Mouse (Mus musculus): ENCODE results near the gene Clec2h. TPM values are rescaled to one million over a fixed set of nuclear protein-coding genes. Genes with fewer than 3 reads are reported as not detected.
"Not testable (repeated sequence)": the region's sequence is repeated elsewhere in the genome, so short reads cannot be mapped to it uniquely, and the experiment has no call there.

Gene Clec2h
- not detected in 2 replicates for polyA plus RNA-seq (2016; fragmentation: Nextera tagmentation; extraction: Ambion mirVana)

DNA sequence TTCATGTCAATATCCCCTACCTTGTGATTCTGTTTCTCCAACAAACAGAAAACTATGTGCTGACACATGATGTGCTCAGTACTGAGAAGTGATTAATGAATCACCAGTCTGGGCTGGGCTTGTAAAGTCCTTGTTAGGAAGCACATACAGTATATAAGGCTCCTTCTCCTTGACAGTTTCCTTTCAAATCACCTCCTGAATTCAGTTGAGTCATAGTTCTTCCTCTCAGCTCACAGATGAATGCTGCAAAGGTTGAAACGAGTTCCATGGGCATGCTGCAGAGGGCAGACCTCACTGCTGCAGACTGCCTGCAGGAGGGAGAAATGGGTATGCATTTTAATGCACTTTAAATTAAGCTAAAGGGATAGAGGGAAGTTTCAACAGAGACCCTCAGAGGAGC, at the start of gene Clec2h:
Gene Clec2h, plus strand, starts transcription at position 180 of the 400 bp plus-strand sequence.
- Histone ChIP-seq H3K27ac (replicated peaks) (no peak within 1 kb of the TSS), H3K4me3 (no peak within 1 kb of the TSS), H3K36me3 (no peaks in the 10 kb centered on the region), H3K4me1 (no peaks in the 10 kb centered on the region), H3K9ac (replicated peaks) (no peak within 1 kb of the TSS), H3K9me3 (no peaks in the 10 kb centered on the region), H3K4me2 (replicated peaks) (no peak within 1 kb of the TSS), H3K27me3 (no peaks in the 10 kb centered on the region)
- 21% methylated on average over 1 of the region's 1 CpGs for WGBS
- ATAC-seq (ENCODE audit: low FRiP score, low read depth), result no peak

DNA sequence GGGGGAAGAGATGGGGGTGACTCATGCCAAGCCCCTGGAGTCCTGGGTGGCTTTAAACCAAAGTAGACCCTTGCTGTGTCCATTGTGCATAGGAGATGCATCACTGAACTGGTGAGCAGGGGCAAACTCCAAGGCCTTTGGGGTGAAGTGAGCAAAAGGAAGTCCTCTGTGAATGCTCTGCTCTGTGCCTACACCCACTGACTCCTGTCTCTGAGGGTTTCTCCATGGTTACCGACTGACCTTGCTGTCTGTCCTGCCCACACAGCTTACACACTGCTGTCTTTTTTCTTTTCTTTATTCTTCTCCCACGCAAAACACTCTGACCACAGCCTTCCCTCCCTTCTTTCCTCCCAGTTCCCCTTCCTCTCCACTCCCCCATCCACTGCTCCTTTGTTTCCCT, 39.5 kb upstream of the Clec2h start:
- H3K4me1 ChIP-seq, result no peaks in the 10 kb centered on the region
- no peak overlapping the region for H3K27ac ChIP-seq (replicated peaks)
- H3K9ac ChIP-seq (replicated peaks), result no peak overlapping the region
- ATAC-seq (ENCODE audit: low FRiP score, low read depth), result no peak
- no peak overlapping the region for H3K4me3 ChIP-seq
- WGBS, result 53% methylated on average over 2 of the region's 2 CpGs
- H3K4me2 ChIP-seq (replicated peaks), result no peak overlapping the region
- no peaks in the 10 kb centered on the region for H3K9me3 ChIP-seq
- no peaks in the 10 kb centered on the region for H3K36me3 ChIP-seq
- no peaks in the 10 kb centered on the region for H3K27me3 ChIP-seq

DNA sequence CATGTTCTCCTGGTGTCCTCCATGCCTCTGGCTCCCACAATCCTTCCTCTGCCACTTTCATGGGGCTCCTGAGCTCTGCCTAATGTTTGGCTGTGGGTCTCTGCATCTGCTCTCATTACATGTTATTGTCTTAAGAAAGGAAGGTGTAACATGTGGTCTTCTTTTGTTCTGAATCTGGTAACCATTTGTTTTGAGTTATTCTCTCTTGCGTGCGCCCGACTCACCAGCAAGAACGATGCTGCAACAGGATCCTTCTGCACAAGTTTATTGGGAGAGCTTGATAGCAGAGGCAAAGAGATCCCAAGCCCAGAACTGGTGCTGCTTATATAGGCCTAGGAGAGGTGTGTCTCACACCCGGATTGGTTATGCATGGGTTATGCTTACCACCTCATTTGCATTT, 38.8 kb upstream of the Clec2h start, which contains the start of gene Klrb1a:
Gene Klrb1a, minus strand, starts transcription at position 101 of the 400 bp plus-strand sequence.
- not testable (repeated sequence) for H3K4me2 ChIP-seq (replicated peaks); H3K27me3 ChIP-seq; H3K4me1 ChIP-seq; ATAC-seq (ENCODE audit: low FRiP score, low read depth); H3K9me3 ChIP-seq; H3K36me3 ChIP-seq; H3K4me3 ChIP-seq; H3K9ac ChIP-seq (replicated peaks); H3K27ac ChIP-seq (replicated peaks)
- WGBS, result 96% methylated on average over 5 of the region's 5 CpGs

DNA sequence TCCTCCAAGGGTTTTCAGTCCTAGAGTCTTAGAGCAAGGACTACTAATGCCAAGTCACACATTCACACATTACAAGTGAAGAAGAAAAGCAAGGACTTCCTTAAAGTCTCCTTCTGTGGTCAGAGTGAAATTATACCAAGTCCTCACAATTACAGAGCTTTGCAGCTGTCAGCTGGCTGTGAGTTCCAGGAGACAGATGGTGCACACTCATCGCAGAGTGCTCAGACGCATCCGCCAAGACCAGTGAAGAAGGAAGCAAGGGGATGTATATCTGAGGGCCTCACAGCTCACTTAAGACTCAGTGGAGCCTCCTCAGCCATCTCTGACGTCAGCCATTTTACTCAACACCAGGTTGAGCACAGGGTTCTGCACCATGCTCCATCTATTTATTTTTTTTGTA, 37.8 kb upstream of the Clec2h start:
- H3K9ac ChIP-seq (replicated peaks), result no peak overlapping the region
- ATAC-seq (ENCODE audit: low FRiP score, low read depth), result no peak

GRCm38 (mm10) chr6:128625246-128625645, 36.9 kb upstream of the Clec2h start:
- H3K4me1 ChIP-seq; H3K27me3 ChIP-seq; H3K9me3 ChIP-seq; H3K9ac ChIP-seq (replicated peaks); H3K27ac ChIP-seq (replicated peaks); H3K36me3 ChIP-seq; ATAC-seq (ENCODE audit: low FRiP score, low read depth); H3K4me3 ChIP-seq; H3K4me2 ChIP-seq (replicated peaks): not testable (repeated sequence)
- 96% methylated on average over 6 of the region's 6 CpGs for WGBS

More for the DNA sequence above, 37.8 kb upstream of the Clec2h start:
- no peaks in the 10 kb centered on the region for H3K36me3 ChIP-seq
- 90% methylated on average over 4 of the region's 4 CpGs for WGBS
- H3K27me3 ChIP-seq, result no peaks in the 10 kb centered on the region
- no peak overlapping the region for H3K27ac ChIP-seq (replicated peaks)
- no peak overlapping the region for H3K4me3 ChIP-seq
- H3K9me3 ChIP-seq, result no peaks in the 10 kb centered on the region
- no peaks in the 10 kb centered on the region for H3K4me1 ChIP-seq
- no peak overlapping the region for H3K4me2 ChIP-seq (replicated peaks)

DNA sequence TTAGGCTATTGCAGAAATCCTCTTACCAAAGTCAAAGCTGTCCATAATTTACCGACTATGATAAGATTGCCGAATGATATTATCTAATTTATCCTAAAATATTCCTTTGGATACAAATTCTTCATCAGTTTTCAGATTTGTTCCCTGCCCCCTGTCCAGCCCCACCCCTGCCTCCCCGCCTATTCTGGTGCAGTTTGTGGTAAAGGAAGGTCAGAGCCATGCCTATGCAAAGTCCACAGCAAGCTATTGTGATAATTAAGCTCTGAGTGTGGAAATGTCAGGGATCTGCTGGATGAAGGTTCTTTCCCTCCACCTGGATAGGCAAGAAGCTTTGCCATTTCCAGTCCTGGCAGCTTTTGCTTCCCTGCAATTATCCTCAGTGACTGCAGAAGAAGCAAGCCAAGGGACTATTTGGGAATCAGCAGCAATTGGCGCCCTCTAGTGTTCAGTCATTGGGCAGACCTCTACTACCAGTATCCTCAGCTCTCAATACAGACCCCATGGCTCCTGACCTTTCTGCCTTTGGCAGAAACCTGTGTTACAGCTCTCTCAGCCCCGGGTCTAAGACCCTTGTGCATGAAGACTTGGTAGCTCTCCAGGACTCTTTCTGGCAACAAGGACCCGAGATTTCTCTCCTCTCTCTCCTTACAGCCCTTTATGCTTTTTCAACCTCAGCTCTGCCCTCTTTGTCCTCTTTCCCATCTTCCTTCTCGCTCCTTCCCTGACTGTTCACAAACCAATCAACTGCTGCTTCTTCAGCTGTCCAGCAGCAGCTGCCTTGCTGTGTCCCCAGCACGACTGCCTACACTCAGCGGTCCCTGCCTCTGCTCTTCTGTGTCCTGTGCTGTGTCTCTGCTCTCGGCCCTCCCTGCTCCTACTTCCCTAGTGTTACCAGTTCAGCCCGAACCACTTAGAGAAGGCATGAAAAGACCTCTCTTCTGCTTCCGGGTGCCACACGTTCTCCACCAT, 32.1 kb upstream of the Clec2h start:
- H3K27me3 ChIP-seq; H3K9me3 ChIP-seq; H3K4me2 ChIP-seq (replicated peaks); H3K9ac ChIP-seq (replicated peaks); H3K36me3 ChIP-seq; H3K27ac ChIP-seq (replicated peaks); H3K4me1 ChIP-seq; H3K4me3 ChIP-seq: not testable (repeated sequence)
- 52% methylated on average over 13 of the region's 13 CpGs for WGBS
- ATAC-seq (ENCODE audit: low FRiP score, low read depth), result peak; percentile 93

GRCm38 (mm10) chr6:128630912-128631905, 31.0 kb upstream of the Clec2h start:
- not testable (repeated sequence) for H3K36me3 ChIP-seq; H3K4me2 ChIP-seq (replicated peaks); H3K9ac ChIP-seq (replicated peaks); H3K4me3 ChIP-seq; ATAC-seq (ENCODE audit: low FRiP score, low read depth); H3K27ac ChIP-seq (replicated peaks); H3K27me3 ChIP-seq; H3K4me1 ChIP-seq; H3K9me3 ChIP-seq
- 84% methylated on average over 15 of the region's 15 CpGs for WGBS

DNA sequence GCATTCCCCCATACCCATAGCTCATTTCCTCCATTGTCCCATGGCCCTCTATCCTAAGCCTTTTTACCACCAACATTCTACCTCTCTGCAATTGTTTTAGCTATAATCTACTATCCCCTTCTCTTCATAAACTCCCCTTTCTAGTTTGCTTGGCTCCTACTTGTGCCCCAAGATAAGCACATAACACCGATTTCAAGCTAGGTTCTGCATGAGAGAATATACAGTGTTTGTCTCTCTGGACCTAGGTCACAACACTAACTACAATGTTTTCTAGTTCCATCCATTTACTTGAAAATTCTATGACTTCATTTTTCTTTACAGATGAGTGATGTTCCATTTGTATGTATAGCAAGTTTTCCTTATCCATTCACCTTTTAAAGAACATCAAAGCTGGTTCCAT, 21.5 kb upstream of the Clec2h start:
- Histone ChIP-seq H3K27ac (replicated peaks) (no peak overlapping the region), H3K4me3 (no peak overlapping the region), H3K27me3 (no peaks in the 10 kb centered on the region), H3K4me2 (replicated peaks) (no peak overlapping the region), H3K4me1 (no peaks in the 10 kb centered on the region), H3K36me3 (no peaks in the 10 kb centered on the region), H3K9me3 (no peaks in the 10 kb centered on the region), H3K9ac (replicated peaks) (no peak overlapping the region)
- WGBS, result 95% methylated on average over 1 of the region's 1 CpGs
- ATAC-seq (ENCODE audit: low FRiP score, low read depth), result no peak

DNA sequence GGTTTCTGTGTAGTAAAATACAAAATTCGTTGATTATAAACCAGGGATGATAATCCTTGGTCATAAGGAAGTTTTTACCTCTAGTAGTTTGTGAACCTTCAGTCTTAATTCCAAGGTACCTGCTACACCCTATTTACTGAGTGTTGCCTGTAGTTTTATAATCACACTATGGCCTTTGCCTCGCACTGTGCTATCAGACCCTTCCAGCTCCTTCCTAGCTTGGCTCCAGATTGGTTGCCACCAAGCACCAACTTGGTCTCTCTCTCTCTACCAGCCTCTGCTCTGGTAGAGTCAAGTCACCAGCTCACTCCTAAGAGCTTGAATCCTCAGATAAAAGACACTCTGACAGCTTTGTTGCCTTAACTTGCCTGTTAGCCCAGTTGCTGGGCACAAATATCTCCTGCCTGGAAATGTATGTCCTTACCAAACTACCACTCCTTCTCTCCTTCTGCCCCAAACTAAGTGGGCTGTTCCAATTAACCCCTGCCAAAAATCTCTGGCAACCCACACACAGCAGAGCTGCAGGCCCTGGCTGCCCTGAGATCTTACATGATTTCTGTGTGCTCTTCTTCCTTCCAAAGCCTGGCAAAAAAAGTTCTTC, 21.0 kb upstream of the Clec2h start:
- H3K9me3 ChIP-seq, result no peaks in the 10 kb centered on the region
- no peak overlapping the region for H3K9ac ChIP-seq (replicated peaks)
- no peak overlapping the region for H3K4me3 ChIP-seq
- no peaks in the 10 kb centered on the region for H3K27me3 ChIP-seq
- H3K4me1 ChIP-seq, result no peaks in the 10 kb centered on the region
- no peak for ATAC-seq (ENCODE audit: low FRiP score, low read depth)
- no peak overlapping the region for H3K27ac ChIP-seq (replicated peaks)
- 75% methylated on average over 2 of the region's 2 CpGs for WGBS
- no peaks in the 10 kb centered on the region for H3K36me3 ChIP-seq
- no peak overlapping the region for H3K4me2 ChIP-seq (replicated peaks)

- Histone ChIP-seq H3K4me1 (no peaks in the 10 kb centered on the region), H3K4me2 (replicated peaks) (no peak overlapping the region), H3K4me3 (no peak overlapping the region), H3K36me3 (no peaks in the 10 kb centered on the region), H3K27ac (replicated peaks) (no peak overlapping the region), H3K27me3 (no peaks in the 10 kb centered on the region), H3K9me3 (no peaks in the 10 kb centered on the region), H3K9ac (replicated peaks) (no peak overlapping the region)
- 77% methylated on average over 2 of the region's 2 CpGs for WGBS
- ATAC-seq (ENCODE audit: low FRiP score, low read depth), result no peak
Observed at GRCm38 (mm10) chr6:128643999-128644398, 18.2 kb upstream of the Clec2h start.

DNA sequence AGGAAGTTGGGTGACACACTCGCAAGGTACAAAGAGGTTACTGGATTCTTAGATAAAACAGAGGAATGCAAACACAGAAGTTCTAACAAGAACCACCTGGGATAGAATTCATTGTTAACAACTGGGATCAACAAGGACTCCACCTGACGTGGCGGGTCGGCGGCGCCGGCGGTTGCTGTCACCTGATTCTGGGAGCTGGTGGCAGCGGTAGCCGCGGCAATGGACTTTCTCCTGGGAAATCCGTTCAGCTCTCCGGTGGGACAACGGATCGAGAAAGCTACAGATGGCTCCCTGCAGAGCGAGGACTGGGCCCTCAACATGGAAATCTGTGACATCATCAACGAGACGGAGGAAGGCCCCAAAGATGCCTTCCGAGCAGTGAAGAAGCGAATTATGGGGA, 17.5 kb upstream of the Clec2h start:
- H3K9me3 ChIP-seq; H3K4me3 ChIP-seq; H3K4me2 ChIP-seq (replicated peaks); H3K27me3 ChIP-seq; H3K36me3 ChIP-seq; ATAC-seq (ENCODE audit: low FRiP score, low read depth); H3K9ac ChIP-seq (replicated peaks); H3K4me1 ChIP-seq; H3K27ac ChIP-seq (replicated peaks): not testable (repeated sequence)
- 99% methylated on average over 20 of the region's 20 CpGs for WGBS
